Mouse (Mus musculus) midbrain, embryonic 10.5 days (tissue): ENCODE measurements around the gene Gm43518. TPM values are rescaled to one million over a fixed set of nuclear protein-coding genes. Genes with fewer than 3 reads are reported as not detected.
A peak's percentile ranks its signal among the peaks of the same experiment; 100 is the strongest.

ENCODE experiments used
- DNase-seq: peaks from one replicate; pipeline ENCODE4 v3.0.0-alpha.2; 2017; ENCODE audit warnings: low spot score
- H3K27ac ChIP-seq: fragments of 300-500 bp; sonication (generic); replicated peaks from 2 replicates; pipeline ENCODE4 v1.5.1; 2016; ENCODE audit warnings: mild to moderate bottlenecking
- H3K27me3 ChIP-seq: fragments of 300-500 bp; sonication (generic); 2 replicates; pipeline ENCODE4 v1.6.1; 2016; ENCODE audit warnings: low read depth, mild to moderate bottlenecking; ENCODE audit not compliant: poor library complexity, severe bottlenecking
- H3K36me3 ChIP-seq: fragments of 300-500 bp; sonication (generic); 2 replicates; pipeline ENCODE4 v1.6.1; 2016; ENCODE audit warnings: mild to moderate bottlenecking, moderate library complexity
- H3K4me1 ChIP-seq: fragments of 300-500 bp; sonication (generic); 2 replicates; pipeline ENCODE4 v1.6.1; 2016
- H3K4me3 ChIP-seq: fragments of 300-500 bp; sonication (generic); 2 replicates; pipeline ENCODE4 v1.5.1; 2016; ENCODE audit warnings: mild to moderate bottlenecking, moderate library complexity
- H3K9me3 ChIP-seq: fragments of 300-500 bp; sonication (generic); replicated peaks from 2 replicates; pipeline ENCODE4 v1.6.1; 2016; ENCODE audit warnings: mild to moderate bottlenecking
- WGBS: fragments of 180-500 bp; shearing (Covaris S2); methylation state at CpG from one replicate; pipeline ENCODE4 v1.1.7; 2016; 5-methylcytosine and 5-hydroxymethylcytosine counted together
- polyA plus RNA-seq: library from polyadenylated mRNA; unstranded; fragments of >200 nt; fragmentation: Nextera tagmentation; extraction: Ambion mirVana; gene quantifications from 2 replicates; pipeline ENCODE4 v1.2.1, GENCODE M21; 2016

Gm43518 gene
- polyA plus RNA-seq, 1 experiment from 2014 or later: 1.9 TPM

- DNase-seq: no peak
- peaks cover 18% of the 10 kb centered on the region for H3K4me1 ChIP-seq
- no peaks in the 10 kb centered on the region for H3K27me3 ChIP-seq
- H3K36me3 ChIP-seq: peaks cover 11% of the 10 kb centered on the region
- no peak overlapping the region for H3K4me3 ChIP-seq
- no peaks in the 10 kb centered on the region for H3K9me3 ChIP-seq
- no peak overlapping the region for H3K27ac ChIP-seq
- 70% methylated on average over 11 of the region's 11 CpGs for WGBS
Observed at GRCm38 (mm10) chr5:123904059-123904672, 23.1 kb upstream of the Gm43518 start.

GRCm38 (mm10) chr5:123906146-123906975 lies 20.9 kb upstream of the Gm43518 start:
- Histone ChIP-seq H3K9me3 (no peaks in the 10 kb centered on the region), H3K36me3 (peaks cover 33% of the 10 kb centered on the region), H3K27me3 (no peaks in the 10 kb centered on the region), H3K4me3 (peak overlapping the region; percentile 83), H3K27ac (no peak overlapping the region), H3K4me1 (peaks cover 21% of the 10 kb centered on the region)
- 76% methylated on average over 17 of the region's 17 CpGs for WGBS
- no peak for DNase-seq

GRCm38 (mm10) chr5:123906976-123907630 lies 20.1 kb upstream of the Gm43518 start, which contains the start of gene Denr:
Gene Denr, plus strand, starts transcription at chr5:123907175.
- Histone ChIP-seq H3K4me1 (peaks cover 21% of the 10 kb centered on the region), H3K27me3 (no peaks in the 10 kb centered on the region), H3K36me3 (peaks cover 41% of the 10 kb centered on the region), H3K4me3 (peak within 1 kb of the TSS; percentile 83), H3K27ac (peak within 1 kb of the TSS; percentile 95), H3K9me3 (no peaks in the 10 kb centered on the region)
- DNase-seq: peak; percentile 100
- WGBS: under 1% methylated on average over 61 of the region's 61 CpGs

- Histone ChIP-seq H3K27me3 (no peaks in the 10 kb centered on the region), H3K9me3 (no peaks in the 10 kb centered on the region), H3K27ac (peak overlapping the region; percentile 95), H3K36me3 (peaks cover 46% of the 10 kb centered on the region), H3K4me3 (peak overlapping the region; percentile 83), H3K4me1 (peaks cover 21% of the 10 kb centered on the region)
- WGBS: 7% methylated on average over 10 of the region's 10 CpGs
- no peak for DNase-seq
Observed at GRCm38 (mm10) chr5:123907631-123907977, 19.6 kb upstream of the Gm43518 start.

GRCm38 (mm10) chr5:123914852-123915251 lies 12.4 kb upstream of the Gm43518 start:
- Histone ChIP-seq H3K27me3 (no peaks in the 10 kb centered on the region), H3K27ac (no peak overlapping the region), H3K4me1 (peaks cover under 1% of the 10 kb centered on the region; the same call in 1 of the 2 replicates), H3K4me3 (no peak overlapping the region), H3K36me3 (peaks cover 97% of the 10 kb centered on the region), H3K9me3 (no peaks in the 10 kb centered on the region)
- WGBS: 93% methylated on average over 3 of the region's 3 CpGs
- DNase-seq: no peak

GRCm38 (mm10) chr5:123922112-123922511 lies 5.1 kb upstream of the Gm43518 start:
- WGBS: 91% methylated on average over 6 of the region's 6 CpGs
- no peak overlapping the region for H3K27ac ChIP-seq

GRCm38 (mm10) chr5:123930508-123930989 lies 3.3 kb downstream of the Gm43518 start, which contains the start of gene Ccdc62:
Gene Ccdc62, plus strand, starts transcription at chr5:123930679.
- Histone ChIP-seq H3K27ac (peak within 1 kb of the TSS; percentile 98), H3K27me3 (no peaks in the 10 kb centered on the region), H3K4me1 (peaks cover 12% of the 10 kb centered on the region), H3K36me3 (peaks cover 43% of the 10 kb centered on the region), H3K9me3 (no peaks in the 10 kb centered on the region), H3K4me3 (peak within 1 kb of the TSS; percentile 88)
- under 1% methylated on average over 56 of the region's 56 CpGs for WGBS
- peak; percentile 93 for DNase-seq

More at GRCm38 (mm10) chr5:123922112-123922511, 5.1 kb upstream of the Gm43518 start:
- no peak overlapping the region for H3K4me3 ChIP-seq
- H3K36me3 ChIP-seq: peaks cover 97% of the 10 kb centered on the region
- no peaks in the 10 kb centered on the region for H3K27me3 ChIP-seq
- H3K4me1 ChIP-seq: no peaks in the 10 kb centered on the region
- no peaks in the 10 kb centered on the region for H3K9me3 ChIP-seq
- no peak for DNase-seq

GRCm38 (mm10) chr5:123931131-123931530 lies 3.9 kb downstream of the Gm43518 start:
- Histone ChIP-seq H3K36me3 (peaks cover 38% of the 10 kb centered on the region), H3K4me1 (peaks cover 12% of the 10 kb centered on the region), H3K27me3 (no peaks in the 10 kb centered on the region), H3K27ac (peak overlapping the region; percentile 98), H3K9me3 (no peaks in the 10 kb centered on the region), H3K4me3 (peak overlapping the region; percentile 88)
- DNase-seq: no peak
- WGBS: 52% methylated on average over 13 of the region's 13 CpGs

- no peak for DNase-seq
- Histone ChIP-seq H3K27ac (no peak overlapping the region), H3K4me3 (no peak overlapping the region), H3K36me3 (peaks cover 20% of the 10 kb centered on the region), H3K4me1 (peaks cover 12% of the 10 kb centered on the region), H3K9me3 (no peaks in the 10 kb centered on the region), H3K27me3 (no peaks in the 10 kb centered on the region)
Observed at GRCm38 (mm10) chr5:123932927-123933326, 5.7 kb downstream of the Gm43518 start.

- no peak for DNase-seq
- peaks cover 12% of the 10 kb centered on the region for H3K4me1 ChIP-seq
- H3K36me3 ChIP-seq: peaks cover 13% of the 10 kb centered on the region
- no peak overlapping the region for H3K27ac ChIP-seq
- 93% methylated on average over 12 of the region's 12 CpGs for WGBS
- no peaks in the 10 kb centered on the region for H3K27me3 ChIP-seq
- H3K9me3 ChIP-seq: no peaks in the 10 kb centered on the region
- no peak overlapping the region for H3K4me3 ChIP-seq
Observed at GRCm38 (mm10) chr5:123933556-123933955, 6.3 kb downstream of the Gm43518 start.

- Histone ChIP-seq H3K36me3 (peaks cover 8% of the 10 kb centered on the region), H3K4me1 (peaks cover 12% of the 10 kb centered on the region), H3K4me3 (no peak overlapping the region), H3K27ac (no peak overlapping the region; the same call in 1 of the 2 replicates), H3K9me3 (no peaks in the 10 kb centered on the region), H3K27me3 (no peaks in the 10 kb centered on the region)
- 37% methylated on average over 18 of the region's 18 CpGs for WGBS
- peak; percentile 38 for DNase-seq
Observed at GRCm38 (mm10) chr5:123933957-123934591, 6.9 kb downstream of the Gm43518 start.

- Histone ChIP-seq H3K36me3 (no peaks in the 10 kb centered on the region), H3K9me3 (no peaks in the 10 kb centered on the region), H3K4me1 (peaks cover 10% of the 10 kb centered on the region), H3K27ac (no peak overlapping the region), H3K4me3 (no peak overlapping the region), H3K27me3 (no peaks in the 10 kb centered on the region)
- no peak for DNase-seq
- 90% methylated on average over 5 of the region's 5 CpGs for WGBS
Observed at GRCm38 (mm10) chr5:123935931-123936330, 8.7 kb downstream of the Gm43518 start.
